Mouse (Mus musculus) frontal cortex, postnatal 14 days (tissue): ENCODE measurements around the gene Hist1h2ag.
"Not testable (repeated sequence)": the region's sequence is repeated elsewhere in the genome, so short reads cannot be mapped to it uniquely, and the experiment has no call there.

Experiments
- DNase-seq, 2 experiments: peaks; one replicate each; pipeline ENCODE4 v3.0.0; 2022; ENCODE audit warnings: low spot score in 2 of 2

Gene Hist1h2ag

DNA sequence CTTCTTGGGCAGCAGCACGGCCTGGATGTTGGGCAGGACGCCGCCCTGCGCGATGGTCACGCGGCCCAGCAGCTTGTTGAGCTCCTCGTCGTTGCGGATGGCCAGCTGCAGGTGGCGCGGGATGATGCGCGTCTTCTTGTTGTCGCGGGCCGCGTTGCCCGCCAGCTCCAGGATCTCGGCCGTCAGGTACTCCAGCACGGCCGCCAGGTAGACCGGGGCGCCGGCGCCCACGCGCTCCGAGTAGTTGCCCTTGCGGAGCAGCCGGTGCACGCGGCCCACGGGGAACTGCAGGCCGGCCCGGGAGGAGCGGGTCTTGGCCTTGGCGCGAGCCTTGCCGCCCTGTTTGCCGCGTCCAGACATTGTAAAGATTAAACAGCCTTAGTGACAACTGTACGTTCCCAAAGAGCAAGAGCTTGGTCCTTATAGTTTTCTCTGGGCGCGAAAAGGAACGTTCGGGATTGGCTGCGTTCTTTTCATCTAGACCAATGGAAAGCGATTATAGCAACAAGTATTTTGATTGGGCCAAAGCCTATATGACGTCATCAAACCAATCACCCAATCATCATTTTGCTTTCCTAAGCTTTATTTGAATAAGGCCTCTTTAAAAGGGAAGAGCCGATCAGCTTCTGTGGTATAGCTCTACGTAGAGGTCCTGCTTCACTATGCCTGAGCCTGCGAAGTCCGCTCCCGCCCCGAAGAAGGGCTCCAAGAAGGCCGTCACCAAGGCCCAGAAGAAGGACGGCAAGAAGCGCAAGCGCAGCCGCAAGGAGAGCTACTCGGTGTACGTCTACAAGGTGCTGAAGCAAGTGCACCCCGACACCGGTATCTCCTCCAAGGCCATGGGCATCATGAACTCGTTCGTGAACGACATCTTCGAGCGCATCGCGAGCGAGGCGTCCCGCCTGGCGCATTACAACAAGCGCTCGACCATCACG is at the start of gene Hist1h2ag, which contains the start of gene Hist1h2bj:
Hist1h2ag (minus strand) TSS at position 377 of the 935 bp plus-strand sequence.
Hist1h2bj (plus strand) TSS at position 647 of the 935 bp plus-strand sequence.
- peak; percentile 86 to 87 for DNase-seq

DNA sequence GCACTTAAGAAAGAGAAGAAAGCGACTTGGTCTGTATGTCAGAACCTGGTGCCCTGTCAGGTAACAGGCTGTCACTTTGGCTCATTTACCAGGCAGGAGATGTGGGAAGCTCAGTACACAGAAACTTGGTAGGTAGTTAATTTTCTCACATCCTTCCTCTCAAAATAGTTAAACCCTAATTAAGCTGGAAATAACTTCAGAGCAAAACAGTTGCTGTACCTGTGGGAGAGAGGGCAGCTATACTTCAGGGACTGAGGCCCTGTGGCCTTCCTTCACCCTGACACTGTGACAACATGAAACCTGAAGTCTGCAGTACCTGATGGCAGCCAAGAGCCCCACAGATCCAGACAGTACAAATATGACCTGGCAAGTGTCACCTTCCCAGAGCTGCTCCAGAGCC is 41.4 kb upstream of the Hist1h2ag start, which contains the start of gene Vmn1r188:
Vmn1r188 (plus strand) TSS at position 301 of the 400 bp plus-strand sequence.
- DNase-seq: not testable (repeated sequence)

DNA sequence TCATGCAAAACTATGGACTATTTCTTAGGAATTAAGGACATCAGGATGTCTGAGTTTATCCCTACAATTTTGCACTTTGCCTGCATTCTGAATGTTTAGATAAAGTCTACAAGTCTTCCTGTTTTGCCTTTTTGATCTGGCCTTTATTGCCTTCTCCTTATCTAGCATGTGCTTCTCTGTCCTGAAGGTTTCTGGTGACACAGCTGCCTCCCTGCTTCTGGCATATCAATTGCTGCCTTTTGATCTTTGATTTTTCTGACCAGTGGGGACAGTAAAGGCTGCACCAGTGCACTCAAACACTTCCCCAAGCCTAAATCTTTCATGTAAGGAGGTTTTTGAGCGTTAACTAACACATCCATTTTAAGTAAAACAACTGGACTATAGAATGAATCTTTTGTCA is 20.7 kb upstream of the Hist1h2ag start:
- no peak for DNase-seq

DNA sequence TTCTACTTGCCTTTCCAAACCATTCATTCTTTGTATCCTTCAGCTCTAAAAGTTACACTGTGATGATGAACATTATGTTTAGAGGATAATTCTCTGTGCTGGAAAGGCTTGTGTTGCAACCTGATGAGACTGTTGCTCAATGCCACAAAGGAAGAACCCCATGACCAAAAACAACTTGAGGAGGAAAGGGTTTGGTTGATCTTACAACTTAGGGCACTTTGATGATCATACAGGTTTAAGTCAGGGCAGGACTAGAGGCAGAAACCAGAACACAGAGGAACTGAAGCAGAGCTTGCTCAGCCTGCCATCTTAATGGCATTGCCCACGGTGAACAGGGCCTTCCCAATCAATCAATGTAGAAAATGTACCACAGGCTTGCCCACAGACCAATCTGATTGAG is 18.7 kb upstream of the Hist1h2ag start:
- no peak for DNase-seq

DNA sequence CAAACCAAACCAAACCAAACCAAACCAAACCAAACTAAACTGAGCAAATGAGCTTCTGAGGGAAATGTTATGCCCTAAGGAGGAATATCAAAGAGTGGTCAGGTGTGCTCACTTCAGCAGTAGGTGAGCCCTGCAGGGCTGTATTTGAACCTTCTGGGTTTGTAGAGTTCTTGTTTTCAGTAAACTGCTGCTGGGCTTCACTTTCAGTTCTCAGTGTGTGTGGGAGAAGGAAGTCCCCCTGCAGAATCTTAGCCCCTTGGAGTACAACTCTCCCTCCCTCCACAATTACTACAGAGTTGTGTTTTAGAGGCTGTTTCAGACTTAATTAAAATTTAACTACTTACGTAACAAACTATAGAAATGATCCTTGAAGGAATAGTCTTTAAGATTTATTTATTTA is 11.0 kb upstream of the Hist1h2ag start:
- no peak for DNase-seq

DNA sequence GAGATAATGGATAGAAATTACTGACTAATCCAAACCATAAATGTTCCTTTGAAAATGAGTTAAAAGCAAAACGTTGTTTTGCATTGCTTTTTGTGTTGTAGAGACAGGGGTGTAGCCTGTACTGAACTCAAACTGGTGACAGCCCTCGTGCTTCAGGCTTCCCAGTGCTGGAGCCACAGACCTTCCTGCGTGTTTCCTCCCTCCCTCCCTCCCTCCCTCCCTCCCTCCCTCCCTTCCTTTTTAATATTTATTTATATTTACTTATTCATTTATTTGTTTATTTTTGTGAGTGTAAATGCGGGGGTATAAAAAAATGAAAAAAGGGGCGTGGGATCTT is 8.7 kb upstream of the Hist1h2ag start:
- no peak for DNase-seq

DNA sequence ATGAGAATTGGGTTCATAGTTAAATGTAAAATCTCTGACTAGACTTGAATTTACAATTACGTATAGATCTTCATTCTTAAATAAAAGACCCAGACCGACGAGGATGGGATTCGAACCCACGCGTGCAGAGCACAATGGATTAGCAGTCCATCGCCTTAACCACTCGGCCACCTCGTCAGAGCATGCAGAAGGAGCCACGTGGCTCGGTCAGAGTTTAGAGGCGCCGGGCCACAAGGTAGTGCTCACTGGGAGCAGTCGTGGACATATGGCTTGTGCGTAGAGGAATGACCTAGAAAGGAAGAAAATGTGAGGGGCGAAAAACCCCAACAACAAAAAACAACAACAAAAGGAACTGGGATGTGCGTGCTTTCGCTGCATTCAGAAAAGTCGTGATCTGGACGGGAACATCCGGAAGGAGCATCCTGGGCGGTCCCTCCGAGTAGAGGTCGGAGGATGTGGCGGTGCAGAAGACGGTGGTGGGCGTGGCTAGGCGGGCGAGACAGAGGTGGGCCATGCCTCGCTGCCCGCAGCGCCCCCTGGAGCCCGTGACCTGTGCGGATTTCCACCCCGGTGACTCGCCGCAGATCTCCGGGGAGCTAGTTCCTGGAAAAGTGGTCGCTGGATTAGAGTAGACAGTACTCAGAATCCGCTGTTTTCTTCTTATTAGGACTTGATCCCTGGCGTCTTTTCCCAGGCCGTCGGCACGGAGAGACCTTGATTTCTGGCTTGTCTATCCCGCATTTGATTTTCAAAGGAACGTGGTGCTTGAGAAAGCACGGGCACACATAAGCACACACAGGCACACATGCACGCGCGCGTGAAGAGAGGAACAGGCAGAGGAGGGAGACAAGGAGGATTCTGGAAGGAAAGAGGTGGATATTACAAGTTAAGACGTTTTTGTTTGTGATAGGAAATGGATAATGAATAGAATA is 8.1 kb upstream of the Hist1h2ag start:
- peak; percentile 81 to 93 for DNase-seq

DNA sequence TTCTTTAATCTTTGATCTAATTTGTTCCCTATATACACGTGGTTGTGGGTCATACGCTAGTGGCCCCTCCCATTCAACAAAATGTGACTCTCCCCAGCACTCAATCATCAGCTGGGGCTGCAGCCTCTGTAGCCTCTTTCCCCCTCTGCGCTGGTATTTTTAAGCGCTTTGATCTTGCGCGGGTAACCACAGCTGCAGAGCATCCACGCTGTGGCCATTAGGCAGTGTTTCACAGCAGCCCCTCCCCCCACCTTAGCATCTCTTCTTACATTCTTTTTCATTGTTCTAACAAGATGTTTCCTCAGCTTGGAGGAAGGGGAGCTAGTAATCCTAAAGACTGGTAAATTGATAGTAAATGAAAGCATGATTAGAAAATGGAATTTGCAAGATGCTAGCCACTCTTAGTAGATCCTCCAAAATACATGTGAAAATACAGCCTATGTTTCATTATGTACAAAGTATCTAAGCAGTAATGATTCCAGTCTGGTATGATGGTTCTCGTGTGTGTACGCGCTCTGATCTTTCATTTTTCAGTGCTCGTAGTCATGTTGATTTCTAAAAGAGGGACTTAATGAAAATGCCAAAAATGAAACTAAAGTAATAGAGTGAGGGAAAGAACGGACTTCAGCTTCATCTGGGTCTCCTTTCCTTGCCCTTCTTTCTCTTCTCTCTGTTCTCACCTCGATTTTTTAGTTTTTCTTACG is 7.1 kb upstream of the Hist1h2ag start:
- DNase-seq: no peak

DNA sequence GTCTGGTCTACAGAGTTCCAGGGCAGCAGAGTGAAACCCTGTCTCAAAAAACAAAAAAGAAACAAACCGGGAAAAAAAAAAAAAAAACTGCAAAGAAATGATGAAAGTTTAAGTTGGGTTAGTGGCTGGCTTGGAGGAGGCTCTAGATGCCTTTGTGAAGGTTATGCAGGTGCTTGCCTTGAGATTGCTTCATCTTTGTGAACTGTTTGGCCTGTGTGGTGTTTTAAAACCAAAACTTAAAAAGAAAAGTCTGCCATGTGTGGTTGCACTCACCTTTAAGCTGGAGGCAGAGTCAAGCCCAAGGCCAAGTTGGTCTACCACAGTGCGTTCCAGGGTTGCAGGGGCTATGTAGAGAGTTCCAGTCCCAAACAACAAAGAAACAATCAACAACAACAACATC is 6.3 kb upstream of the Hist1h2ag start:
- DNase-seq: no peak

DNA sequence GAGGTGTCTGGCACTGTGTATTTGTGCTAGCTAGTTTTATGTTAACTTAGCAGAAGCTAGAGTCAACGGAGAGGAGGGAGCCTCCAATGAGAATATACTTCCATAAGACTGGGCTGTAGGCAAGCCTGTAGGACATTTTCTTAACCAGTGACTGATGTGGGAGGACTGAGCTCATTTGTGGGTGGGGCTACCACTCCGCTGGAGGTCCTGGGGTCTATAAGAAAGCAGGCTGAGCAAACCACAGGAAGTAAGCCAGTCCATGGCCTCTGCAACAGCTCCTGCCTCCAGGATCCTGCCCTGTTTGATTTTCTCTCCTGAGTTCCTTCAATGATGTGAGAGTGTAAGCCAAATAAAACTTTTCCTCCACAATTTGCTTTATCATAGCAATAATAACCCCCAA is 2.6 kb upstream of the Hist1h2ag start:
- no peak for DNase-seq

DNA sequence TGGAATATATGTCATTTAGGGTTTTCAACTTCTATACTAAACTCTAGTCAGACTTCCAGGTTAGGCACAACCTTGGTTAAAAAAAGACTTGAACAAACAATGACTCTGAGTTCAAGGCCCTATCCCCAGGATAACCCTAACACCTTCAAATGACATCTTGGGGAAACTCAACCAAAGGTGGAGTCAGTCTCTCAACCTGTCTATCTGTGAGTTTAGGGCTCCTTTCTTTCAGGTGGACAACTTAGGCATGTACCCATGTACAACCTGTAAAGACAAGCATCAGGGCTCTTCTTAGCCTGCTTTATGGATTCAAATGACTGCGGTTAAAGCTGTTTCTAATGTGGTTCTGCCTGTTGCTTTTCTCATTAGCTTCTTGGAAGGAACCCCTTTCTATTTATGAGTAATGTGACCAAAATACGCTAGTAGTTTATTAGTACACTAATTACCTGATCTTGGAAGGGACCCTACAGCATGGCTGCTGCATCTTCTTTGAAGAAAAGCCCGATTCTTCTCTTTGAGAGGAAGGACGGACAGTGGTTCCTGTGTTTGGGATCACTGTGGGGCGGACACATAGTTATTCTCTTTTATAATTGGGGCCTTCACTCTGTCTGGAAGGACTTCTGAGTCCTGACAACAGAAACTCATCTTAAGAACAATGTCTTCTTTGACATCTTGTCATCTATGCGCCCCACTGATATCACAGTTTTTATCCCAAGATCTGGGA is 1.9 kb upstream of the Hist1h2ag start:
- DNase-seq: no peak

DNA sequence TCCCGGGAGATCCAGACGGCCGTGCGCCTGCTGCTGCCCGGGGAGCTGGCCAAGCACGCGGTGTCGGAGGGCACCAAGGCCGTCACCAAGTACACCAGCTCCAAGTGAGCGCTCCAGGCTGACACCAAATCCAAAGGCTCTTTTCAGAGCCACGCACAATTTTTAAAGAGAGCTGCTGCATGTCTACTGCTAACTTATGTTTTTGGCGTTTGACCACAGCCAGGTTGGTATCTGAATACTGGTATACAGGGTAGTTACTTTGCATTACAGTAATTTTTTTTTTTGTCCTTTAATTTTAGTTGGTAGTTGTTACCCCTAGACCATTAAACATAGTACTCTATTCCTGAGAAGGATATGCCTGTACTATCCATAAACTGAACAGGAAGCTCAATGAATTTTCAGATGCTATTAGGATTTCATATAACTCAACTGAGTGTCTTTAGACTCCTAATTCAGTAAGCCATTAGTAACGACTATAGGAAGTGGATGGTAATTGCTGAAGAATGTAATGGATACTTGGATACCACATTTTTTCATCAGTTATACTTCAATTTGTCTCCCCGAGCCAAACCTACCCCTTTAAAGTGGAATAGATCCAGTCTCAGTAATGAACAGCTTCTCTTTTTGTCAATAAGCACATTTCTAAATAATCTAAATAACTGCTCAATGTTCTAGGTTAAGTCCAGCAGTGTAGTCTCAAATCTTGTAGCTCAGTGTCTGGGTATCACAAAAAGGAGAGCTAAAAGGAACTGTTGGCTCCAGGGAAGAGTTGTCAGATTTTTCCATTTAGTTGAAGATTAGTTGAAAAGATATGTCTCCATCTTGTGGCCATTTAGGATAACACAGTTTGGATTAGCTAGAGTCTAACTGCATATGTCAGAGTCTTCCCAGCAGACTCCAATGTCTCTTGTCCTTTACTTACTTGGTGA is 1.0 kb upstream of the Hist1h2ag start:
- DNase-seq: no peak

DNA sequence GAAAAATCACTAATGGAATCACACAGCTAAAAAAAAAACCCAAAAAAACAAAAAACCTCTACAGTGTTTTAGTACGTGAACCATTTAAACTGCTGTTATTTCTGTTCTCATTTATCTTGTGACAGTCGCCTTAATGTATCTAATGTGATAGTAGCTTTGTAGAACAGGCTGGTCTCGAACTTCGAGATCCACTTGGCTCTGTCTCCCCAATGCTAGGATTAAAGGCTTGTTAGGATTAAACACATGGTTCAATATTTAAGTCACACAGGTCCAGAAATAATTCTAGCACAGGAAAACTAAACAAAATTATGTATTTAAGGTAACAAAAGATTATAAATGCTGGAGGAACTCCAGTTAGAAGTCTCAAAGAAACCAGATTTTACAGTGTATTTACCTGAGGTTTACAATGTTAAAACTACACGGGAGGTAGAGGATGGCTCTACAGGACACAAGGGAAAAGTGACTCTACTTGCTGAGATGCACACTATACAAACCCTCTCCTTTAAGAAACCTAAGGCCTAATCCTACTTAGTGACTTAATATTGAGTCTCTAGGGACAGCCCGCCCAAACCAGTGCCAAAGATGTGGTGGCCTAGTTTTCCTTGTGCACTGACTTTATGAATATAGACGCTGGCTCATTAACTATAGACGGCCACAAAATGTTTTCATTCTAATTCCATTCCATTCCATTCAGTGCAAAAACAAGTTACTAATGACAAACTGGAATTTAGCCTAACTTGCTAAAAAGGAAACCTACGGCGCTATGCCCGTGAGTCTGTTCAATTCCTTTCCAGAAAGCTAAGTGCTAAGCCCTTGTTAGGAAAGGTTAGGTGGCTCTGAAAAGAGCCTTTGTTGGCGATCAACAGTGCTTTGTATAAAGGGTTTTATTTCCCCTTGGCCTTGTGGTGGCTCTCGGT is 835 bp downstream of the Hist1h2ag start:
- DNase-seq: no peak

DNA sequence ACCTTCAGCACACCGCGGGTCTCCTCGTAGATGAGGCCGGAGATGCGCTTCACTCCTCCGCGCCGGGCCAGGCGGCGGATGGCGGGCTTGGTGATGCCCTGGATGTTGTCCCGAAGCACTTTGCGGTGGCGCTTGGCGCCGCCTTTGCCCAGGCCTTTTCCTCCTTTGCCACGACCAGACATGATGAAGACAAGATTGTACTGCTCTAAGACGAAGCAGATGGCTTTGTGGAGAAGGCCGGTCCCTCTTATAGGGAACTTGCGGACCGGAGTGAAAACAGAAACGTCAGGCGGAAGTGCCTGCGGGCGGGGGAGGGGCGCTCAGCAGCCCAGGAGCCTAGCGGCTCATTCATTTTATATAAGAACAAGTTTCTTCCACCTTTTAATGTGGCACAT is 1.6 kb downstream of the Hist1h2ag start, which contains the start of gene Hist1h4i:
Hist1h4i (minus strand) TSS at position 221 of the 395 bp plus-strand sequence.
- peak; percentile 95 to 98 for DNase-seq

DNA sequence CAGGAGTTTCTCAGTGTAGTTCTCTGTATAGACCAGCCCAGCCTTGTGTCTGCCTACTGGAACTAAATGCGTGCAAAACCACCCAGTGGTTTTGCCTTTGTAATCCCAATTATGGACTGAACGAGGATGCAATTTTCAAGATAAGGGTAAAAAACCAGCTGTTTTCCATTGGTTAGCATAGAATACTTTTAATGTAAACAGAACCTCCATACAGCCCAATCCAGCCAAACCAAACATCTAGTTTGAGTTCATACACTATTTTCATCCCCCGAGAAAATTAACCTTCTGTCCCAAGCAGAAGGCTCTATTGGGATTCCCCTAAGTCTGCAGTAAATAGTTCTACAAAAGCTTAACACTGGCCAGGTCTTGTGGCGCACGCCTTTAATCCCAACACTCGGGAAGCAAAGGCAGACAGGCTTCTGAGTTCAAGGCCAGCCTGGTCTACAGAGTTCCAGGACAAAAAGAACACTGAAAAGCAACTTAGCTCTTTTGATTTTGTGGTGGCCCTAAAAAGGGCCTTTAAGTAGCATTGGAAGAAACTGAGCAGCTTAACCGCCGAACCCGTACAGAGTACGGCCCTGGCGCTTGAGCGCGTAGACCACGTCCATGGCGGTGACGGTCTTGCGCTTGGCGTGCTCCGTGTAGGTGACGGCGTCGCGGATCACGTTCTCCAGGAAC is 2.1 kb downstream of the Hist1h2ag start:
- no peak for DNase-seq

DNA sequence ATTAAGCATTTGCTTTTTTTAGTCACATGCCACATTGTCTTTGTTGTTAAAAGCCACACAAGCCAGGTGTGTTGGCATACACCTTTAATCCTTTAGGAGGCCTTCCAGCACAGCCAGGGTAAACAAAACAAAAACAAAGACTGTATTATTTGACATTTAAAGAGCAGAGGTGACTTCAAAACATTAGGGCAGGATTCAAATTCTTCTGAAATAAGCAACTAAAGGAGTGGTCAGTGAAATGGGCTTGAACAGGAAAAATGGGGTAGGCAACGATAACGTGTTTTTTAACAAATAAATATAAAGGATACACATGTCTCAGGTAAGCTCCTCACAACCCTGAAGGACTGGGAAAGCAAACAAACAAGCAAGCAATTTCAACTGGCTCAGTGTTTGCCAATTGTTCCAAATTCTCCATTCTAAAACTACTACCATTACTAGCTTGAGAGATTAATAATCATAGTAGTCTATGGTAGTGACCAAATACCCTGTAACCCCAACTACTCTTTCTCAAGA is 2.7 kb downstream of the Hist1h2ag start:
- no peak for DNase-seq

DNA sequence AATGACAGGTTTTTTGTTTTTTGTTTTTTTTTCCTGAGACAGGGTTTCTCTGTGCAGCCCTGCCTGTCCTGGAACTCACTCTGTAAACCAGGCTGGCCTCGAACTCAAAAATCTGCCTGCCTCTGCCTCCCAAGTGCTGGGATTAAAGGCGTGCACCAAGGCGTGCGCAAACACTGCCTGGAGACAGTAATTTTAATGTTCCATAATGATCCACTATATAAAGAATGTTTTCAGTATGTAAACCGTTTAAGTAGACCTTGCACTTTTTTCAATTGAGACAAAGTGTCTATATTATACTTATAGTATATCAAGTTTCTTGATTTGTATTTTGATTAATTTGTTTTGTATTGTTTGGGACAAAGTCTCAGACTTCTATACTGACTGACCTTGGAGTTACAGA is 3.4 kb downstream of the Hist1h2ag start:
- no peak for DNase-seq

DNA sequence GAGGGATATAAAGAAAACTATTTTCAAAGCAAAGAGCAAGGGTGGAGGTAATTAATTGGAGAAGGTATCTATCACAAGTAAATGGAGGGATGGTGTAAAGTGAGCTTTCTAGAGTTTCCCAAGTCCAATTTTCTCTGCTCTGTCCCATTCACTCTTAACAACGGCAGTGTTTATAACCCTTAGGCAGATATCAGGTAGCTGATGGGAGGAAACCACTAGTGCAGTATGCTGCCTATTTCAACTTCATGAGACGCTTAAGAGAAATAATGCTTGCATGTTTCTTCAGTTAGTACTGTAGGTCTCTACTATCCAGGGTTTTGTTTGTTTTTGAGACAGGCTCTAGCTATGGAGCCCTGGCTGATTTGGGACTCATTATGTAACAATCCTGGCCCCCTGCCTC is 5.3 kb downstream of the Hist1h2ag start:
- DNase-seq: no peak
